Mouse (Mus musculus): Measurements from ENCODE around the gene Tnxb. TPM values are rescaled to one million over a fixed set of nuclear protein-coding genes. Genes with fewer than 3 reads are reported as not detected.
A peak's percentile ranks its signal among the peaks of the same experiment; 100 is the strongest.

Tnxb gene
- 11.0 and 13.3 TPM in 2 replicates for polyA plus RNA-seq (2012; rRNA removed)

GRCm38 (mm10) chr17:34670235-34670634, at the start of gene Tnxb:
TSS of gene Tnxb (plus strand) at chr17:34670535.
- 55% methylated on average over 7 of the region's 7 CpGs for WGBS
- DNase-seq (ENCODE audit: low read depth, low spot score) = no peak

GRCm38 (mm10) chr17:34621006-34621405, 49.3 kb upstream of the Tnxb start:
- 31% methylated on average over 8 of the region's 8 CpGs for WGBS
- DNase-seq (ENCODE audit: low read depth, low spot score) = peak; percentile 42

DNA sequence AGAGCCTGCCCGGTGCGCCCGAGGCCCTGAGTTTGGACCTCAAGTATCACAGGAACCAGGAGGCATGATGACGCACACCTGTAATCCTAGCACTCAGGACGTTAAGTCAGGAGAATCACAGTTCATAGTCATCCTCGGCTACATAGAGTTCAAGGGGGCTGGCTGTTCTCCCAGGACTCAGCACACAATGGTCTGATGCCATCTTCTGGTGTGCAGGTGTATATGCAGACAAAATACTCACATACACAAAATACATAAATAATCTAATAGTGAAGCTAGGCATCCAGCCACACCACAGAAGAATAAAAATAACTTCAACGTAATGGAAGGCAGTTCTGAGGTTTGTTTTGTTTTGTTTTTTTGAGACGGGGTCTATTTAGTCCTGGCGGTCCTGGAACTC, 47.2 kb upstream of the Tnxb start:
- 78% methylated on average over 9 of the region's 9 CpGs for WGBS
- DNase-seq (ENCODE audit: low read depth, low spot score) = no peak

DNA sequence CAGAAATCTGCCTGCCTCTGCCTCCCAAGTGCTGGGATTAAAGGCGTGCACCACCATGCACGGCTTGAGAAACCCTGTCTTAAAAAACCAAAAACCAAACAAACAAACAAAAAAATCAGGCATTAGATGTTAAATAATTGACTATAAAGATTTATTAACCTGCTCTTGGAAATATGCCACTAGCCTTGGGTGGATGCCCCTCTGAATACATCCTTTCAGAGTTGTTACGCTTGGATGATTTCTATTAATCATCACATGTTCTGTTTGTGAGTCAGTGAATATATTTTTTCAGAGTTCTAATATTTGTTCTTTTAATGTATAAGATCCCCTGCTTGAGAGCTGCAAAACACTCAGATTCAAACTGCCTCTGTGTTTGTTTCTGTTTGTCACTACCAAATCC, 45.4 kb upstream of the Tnxb start:
- 92% methylated on average over 3 of the region's 3 CpGs for whole genome bisulfite sequencing
- DNase-seq (ENCODE audit: low read depth, low spot score) = no peak

GRCm38 (mm10) chr17:34626062-34626772, 44.1 kb upstream of the Tnxb start:
- 50% methylated on average over 16 of the region's 16 CpGs for WGBS
- no peak for DNase-seq (ENCODE audit: low read depth, low spot score)

GRCm38 (mm10) chr17:34626773-34627092, 43.6 kb upstream of the Tnxb start:
- WGBS = under 1% methylated on average over 18 of the region's 18 CpGs
- no peak for DNase-seq (ENCODE audit: low read depth, low spot score)

DNA sequence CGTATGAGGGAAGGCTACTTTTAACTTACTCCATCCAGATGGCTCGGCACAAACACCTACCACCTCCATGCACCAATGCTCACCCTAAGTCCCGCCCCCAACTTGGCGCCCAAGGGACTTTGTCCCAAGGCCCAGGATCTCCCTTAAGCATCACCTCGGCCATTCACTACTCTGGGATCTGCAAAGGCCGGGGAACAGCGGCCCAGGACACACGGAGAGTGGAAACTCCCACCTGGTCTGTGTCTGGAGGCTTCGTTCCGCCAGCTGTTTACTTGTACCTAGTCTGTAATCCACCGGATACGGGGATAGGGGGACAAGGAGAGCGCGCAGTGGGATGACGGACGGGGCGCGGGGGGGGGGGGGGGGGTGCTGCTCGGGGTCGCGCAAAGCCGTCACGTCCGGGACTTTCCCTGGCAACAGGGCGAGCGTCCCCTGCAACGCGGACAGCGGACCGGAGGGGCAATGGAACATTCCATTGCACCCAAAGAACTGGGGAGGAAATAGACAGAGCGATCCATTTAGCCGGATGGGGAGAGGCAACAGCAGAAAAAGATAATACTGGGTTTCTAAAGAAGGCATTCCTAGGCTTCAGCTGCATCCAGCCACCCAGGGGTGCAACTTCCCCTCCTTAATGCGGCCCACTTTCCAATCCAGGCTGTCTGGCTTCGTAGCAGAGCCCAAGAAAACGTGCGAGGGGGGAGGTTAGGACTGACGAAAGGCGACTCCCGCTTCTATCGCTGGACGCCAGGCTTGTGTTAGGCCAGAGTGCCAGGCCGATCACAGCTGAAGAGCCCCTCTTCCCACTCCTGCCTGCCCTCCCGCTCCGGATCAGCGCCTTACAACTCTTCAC, 43.0 kb upstream of the Tnxb start:
- peak; percentile 45 for DNase-seq (ENCODE audit: low read depth, low spot score)
- WGBS = 1% methylated on average over 45 of the region's 45 CpGs

- 1% methylated on average over 29 of the region's 29 CpGs for WGBS
- no peak for DNase-seq (ENCODE audit: low read depth, low spot score)
Observed at GRCm38 (mm10) chr17:34627943-34628643, 42.2 kb upstream of the Tnxb start, which contains the start of gene Ppt2. TSS of gene Ppt2 (minus strand) at chr17:34628510.

DNA sequence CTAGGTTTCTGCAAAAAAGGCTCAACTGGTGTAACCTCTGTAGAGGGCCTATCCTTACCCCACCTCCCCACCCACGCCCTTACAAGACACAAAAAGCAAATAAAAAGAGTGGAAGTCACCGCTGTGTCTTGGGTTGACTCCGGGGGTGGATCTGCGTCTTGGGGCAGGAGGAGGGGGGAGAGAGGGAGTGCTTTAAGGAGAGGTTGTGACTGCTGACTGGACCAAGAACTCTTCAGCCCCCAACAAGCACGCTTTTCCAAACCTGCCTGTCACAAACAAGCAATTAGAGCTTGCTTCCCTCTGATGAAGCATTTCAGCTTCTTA, 41.7 kb upstream of the Tnxb start:
- 5% methylated on average over 5 of the region's 5 CpGs for WGBS
- DNase-seq (ENCODE audit: low read depth, low spot score) = no peak

DNA sequence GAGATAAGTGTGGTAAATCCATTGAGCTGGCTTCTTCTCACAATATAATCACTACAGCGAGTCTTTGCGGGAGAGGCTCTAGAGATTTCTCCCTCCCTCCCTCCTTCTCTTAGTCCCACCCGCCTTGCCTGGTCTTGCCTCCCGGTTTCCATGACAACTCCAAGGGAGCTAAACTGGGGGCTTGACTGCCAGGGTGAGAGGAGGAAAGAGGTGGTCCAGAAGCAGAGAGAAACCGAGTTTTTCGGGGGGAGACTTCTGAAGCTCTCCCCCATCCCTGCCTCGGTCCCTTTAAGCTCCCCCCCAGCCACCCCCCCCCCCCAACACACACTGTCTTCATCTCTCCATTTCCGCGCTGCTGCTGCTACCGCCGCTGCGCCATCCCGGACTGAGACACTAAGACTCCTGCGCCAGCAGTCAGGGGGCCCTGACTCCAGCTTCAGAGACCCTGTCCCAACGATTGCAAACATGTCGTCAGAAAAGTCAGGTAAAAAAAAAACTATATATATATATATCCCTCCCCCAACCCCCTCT, 41.0 kb upstream of the Tnxb start, which contains the start of gene Prrt1:
Gene Prrt1 (plus strand): TSS at position 313 of the 531 bp plus-strand sequence.
- WGBS = 33% methylated on average over 16 of the region's 16 CpGs
- no peak for DNase-seq (ENCODE audit: low read depth, low spot score)

GRCm38 (mm10) chr17:34629796-34630603, 40.3 kb upstream of the Tnxb start:
- DNase-seq (ENCODE audit: low read depth, low spot score) = no peak
- 66% methylated on average over 12 of the region's 12 CpGs for WGBS

DNA sequence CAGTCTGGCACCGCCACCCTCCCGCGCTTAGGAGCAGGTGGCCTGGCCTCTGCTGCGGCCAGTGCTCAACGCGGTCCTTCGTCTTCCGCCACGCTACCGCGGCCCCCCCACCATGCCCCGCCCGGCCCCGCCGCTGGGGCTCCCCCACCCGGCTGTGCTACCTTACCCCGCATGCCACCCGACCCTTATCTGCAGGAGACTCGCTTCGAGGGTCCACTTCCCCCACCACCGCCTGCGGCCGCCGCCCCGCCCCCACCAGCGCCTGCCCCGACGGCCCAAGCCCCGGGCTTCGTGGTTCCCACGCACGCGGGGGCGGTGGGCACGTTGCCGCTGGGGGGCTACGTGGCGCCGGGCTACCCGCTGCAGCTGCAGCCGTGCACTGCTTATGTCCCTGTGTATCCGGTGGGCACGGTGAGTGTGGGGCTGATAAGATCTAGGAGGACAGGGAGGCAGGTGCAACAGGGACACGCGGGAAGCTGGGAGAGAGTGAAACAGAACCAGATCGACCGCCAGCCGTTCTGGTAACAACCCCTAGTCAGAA, 39.5 kb upstream of the Tnxb start:
- DNase-seq (ENCODE audit: low read depth, low spot score) = no peak
- WGBS = 11% methylated on average over 48 of the region's 48 CpGs

- 32% methylated on average over 12 of the region's 12 CpGs for WGBS
- DNase-seq (ENCODE audit: low read depth, low spot score) = no peak
Observed at GRCm38 (mm10) chr17:34631647-34632046, 38.7 kb upstream of the Tnxb start.

- 1% methylated on average over 26 of the region's 26 CpGs for WGBS
- DNase-seq (ENCODE audit: low read depth, low spot score) = no peak
Observed at GRCm38 (mm10) chr17:34632261-34632691, 38.1 kb upstream of the Tnxb start.

DNA sequence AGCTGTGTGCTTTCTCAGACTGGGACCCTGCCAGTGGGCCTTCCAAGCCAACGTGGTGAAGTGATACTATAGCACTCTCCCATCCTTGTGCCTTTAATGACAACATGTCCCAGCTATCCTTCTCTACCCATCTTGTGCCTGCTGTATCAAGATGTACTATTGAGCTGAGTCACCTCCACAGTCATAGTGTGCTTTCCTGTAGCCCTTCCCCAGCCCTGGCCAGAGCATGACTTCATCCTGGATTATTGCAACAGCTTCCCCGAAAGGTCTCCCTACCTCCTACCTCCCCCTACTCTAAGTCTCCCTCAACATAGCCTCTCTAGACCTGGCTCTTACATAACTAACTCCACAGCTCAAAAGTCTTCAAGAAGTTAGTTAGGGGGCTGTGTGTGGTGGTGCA, 34.7 kb upstream of the Tnxb start:
- no peak for DNase-seq (ENCODE audit: low read depth, low spot score)
- 76% methylated on average over 2 of the region's 2 CpGs for WGBS

GRCm38 (mm10) chr17:34637459-34637858, 32.9 kb upstream of the Tnxb start:
- 60% methylated on average over 3 of the region's 3 CpGs for WGBS
- no peak for DNase-seq (ENCODE audit: low read depth, low spot score)

DNA sequence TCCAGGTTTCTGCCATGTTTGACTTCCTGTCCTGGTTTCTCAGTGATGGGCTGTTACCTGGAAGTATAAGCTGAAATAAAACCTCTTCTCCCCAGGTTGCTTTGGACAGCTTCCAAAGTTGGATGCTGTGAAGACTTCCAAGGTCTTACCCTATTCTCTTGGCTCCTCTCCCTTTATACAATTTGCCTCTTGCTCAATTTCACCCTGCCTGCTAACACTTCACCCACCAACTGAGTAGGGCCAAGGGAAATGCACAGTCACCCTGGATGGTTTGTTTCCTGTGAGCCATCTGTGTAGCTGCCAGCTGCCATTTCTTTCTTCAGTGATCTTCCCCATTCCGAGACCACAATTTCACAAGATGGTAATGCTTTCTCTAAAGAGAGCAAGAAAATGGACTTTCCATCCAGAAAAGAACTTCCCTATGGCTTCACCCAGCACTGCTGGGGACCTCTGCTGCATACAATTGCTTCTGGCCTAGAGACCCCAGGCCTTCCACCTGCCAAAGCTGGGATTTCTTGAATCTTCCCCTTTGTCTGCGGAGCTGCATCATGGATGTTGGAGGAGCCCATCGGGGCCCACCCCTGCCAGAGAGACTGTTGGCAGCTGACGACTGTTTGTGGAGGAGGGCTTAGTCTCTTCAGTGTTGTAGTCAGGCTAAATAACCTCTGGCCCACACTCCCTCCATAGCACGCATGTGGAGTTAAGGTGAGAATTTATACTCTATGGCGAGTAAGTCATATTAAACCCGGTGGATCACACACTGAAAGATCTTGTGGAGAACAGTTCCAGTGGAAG, 30.7 kb upstream of the Tnxb start:
- WGBS = 79% methylated on average over 7 of the region's 7 CpGs

More for the DNA sequence above, 30.7 kb upstream of the Tnxb start:
- no peak for DNase-seq (ENCODE audit: low read depth, low spot score)

Measured in large intestine, adult 2 months (tissue).